Mouse (Mus musculus) heart, embryonic 10.5 days (tissue): Measurements from ENCODE around the gene Trpc4ap. TPM values are rescaled to one million over a fixed set of nuclear protein-coding genes. Genes with fewer than 3 reads are reported as not detected.

ENCODE experiments used
- DNase-seq: peaks from one replicate; pipeline ENCODE4 v3.0.0-alpha.2; 2017; ENCODE audit warnings: low spot score
- H3K27ac ChIP-seq: fragments of 300-500 bp; sonication (generic); 2 replicates; pipeline ENCODE4 v1.5.1; 2016; ENCODE audit warnings: mild to moderate bottlenecking
- H3K27me3 ChIP-seq: fragments of 300-500 bp; sonication (generic); 2 replicates; pipeline ENCODE4 v1.6.1; 2016; ENCODE audit warnings: mild to moderate bottlenecking; ENCODE audit not compliant: poor library complexity, insufficient read depth, severe bottlenecking
- H3K36me3 ChIP-seq: fragments of 300-500 bp; sonication (generic); 2 replicates; pipeline ENCODE4 v1.6.1; 2016; ENCODE audit warnings: mild to moderate bottlenecking, moderate library complexity
- H3K4me1 ChIP-seq: fragments of 300-500 bp; sonication (generic); 2 replicates; pipeline ENCODE4 v1.6.1; 2016; ENCODE audit warnings: mild to moderate bottlenecking
- H3K4me3 ChIP-seq: fragments of 300-500 bp; sonication (generic); 2 replicates; pipeline ENCODE4 v1.5.1; 2016; ENCODE audit warnings: mild to moderate bottlenecking, moderate library complexity
- H3K9me3 ChIP-seq: fragments of 300-500 bp; sonication (generic); 2 replicates; pipeline ENCODE4 v1.6.1; 2016; ENCODE audit warnings: mild to moderate bottlenecking, moderate library complexity
- WGBS: fragments of 180-500 bp; shearing (Covaris S2); methylation state at CpG from one replicate; pipeline ENCODE4 v1.1.7; 2016; 5-methylcytosine and 5-hydroxymethylcytosine counted together
- polyA plus RNA-seq: library from polyadenylated mRNA; unstranded; fragments of >200 nt; fragmentation: Nextera tagmentation; extraction: Ambion mirVana; gene quantifications from 2 replicates; pipeline ENCODE4 v1.2.1, GENCODE M21; 2016

Gene Trpc4ap
- polyA plus RNA-seq, 1 experiment from 2014 or later = 107 TPM

DNA sequence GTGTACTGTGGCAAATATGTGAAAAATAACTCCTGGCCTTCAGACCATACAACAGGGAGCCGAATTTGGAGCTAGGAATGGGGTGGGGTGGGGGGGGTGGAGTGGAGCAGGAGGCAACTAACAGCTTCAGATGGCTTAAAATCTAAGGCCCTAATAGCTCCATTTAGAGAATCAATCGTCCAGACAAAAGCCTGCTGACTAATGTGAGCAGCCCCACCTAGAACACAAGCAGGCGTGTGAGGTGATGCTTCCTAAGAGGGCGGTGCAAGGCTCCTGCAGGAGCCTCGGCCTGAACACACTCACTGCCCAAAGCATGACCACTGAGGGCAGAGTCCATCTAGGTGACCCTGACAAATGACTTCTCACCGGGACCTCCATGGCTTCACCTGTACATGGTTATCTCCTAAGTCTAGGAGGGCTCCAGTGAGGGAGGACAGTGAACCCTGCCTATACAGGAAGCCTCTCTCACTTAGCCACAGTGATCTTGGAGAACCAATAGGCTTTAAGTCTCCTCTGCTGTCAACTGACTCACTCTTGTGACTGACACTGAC, 28.2 kb downstream of the Trpc4ap start:
- no peaks in the 10 kb centered on the region for H3K27me3 ChIP-seq
- no peak overlapping the region for H3K27ac ChIP-seq
- DNase-seq = no peak
- H3K4me1 ChIP-seq = peaks cover 2% of the 10 kb centered on the region; the same call in 1 of the 2 replicates
- H3K36me3 ChIP-seq = peaks cover 89% of the 10 kb centered on the region
- no peaks in the 10 kb centered on the region for H3K9me3 ChIP-seq
- no peak overlapping the region for H3K4me3 ChIP-seq
- 78% methylated on average over 6 of the region's 6 CpGs for WGBS

DNA sequence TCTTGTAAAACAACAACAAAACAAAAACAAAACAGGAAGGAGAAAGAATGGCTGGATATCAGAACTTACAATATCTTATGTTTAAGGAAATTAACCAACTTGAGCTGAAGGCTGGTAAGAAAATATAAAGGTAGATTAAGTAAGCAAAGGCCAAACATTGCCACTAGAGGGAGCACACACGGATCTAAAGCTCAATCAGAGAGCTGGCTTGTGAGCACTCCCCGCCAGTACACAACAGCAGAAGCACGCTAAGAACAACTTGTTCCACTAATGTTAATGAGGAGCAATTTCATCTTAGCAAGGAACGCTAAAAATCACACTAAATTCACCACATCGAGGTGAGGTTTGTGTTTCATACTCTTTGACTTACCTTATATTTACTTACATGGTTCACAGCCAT, 29.1 kb downstream of the Trpc4ap start:
- Histone ChIP-seq H3K27me3 (no peaks in the 10 kb centered on the region), H3K36me3 (peaks cover 90% of the 10 kb centered on the region), H3K27ac (no peak overlapping the region), H3K4me3 (no peak overlapping the region), H3K4me1 (peaks cover 2% of the 10 kb centered on the region; the same call in 1 of the 2 replicates), H3K9me3 (no peaks in the 10 kb centered on the region)
- DNase-seq = no peak
- 25% methylated on average over 5 of the region's 5 CpGs for WGBS

DNA sequence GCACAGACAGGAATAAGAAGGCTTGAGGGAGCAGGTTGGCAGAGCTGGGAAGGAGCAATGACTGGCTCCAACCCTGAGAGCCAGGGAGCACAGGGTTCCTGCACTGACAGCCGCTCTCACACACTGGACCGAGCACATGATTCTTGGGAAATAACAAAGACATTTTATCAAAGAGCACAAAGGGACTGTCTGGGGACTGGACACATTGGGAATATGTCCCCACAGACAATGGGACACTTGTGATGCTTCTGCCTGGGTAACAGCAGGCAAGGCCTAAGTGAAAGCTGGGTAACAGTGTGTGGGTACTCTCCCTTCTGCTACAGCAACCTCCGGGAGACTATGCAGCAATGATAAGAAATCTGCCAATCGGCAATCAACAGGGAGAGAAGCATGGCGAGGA, 29.8 kb downstream of the Trpc4ap start:
- WGBS = 96% methylated on average over 5 of the region's 5 CpGs

DNA sequence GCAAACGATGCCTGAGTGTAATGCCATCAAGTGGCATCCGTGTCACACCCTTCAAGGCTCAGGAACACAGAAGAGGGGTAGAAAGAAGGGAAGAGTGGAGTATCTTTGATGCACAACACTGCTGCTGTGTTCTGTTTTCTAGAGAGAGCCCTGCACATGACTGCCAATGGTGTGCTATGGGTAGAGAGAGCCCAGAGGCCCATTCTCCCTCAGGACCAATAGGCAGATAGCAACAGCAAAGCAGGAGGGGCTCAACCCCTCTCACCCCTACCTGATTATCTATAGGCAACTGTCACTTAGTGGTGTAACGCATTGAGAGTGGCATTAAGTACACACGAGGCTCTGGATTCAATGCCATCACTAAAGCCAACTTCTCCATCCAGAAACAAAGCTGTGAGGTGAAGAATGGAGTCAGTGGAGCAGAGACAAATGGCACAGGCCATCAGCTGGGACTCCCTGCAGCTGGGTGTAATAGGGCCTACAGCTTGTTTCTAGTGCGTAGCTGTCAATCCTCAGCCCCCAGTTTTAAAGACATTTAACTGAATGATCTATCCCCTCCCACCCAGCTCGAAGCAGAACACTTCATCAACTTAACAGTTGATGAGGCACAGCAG, 36.3 kb downstream of the Trpc4ap start:
- no peaks in the 10 kb centered on the region for H3K27me3 ChIP-seq
- H3K4me1 ChIP-seq = no peaks in the 10 kb centered on the region
- no peak overlapping the region for H3K4me3 ChIP-seq
- H3K36me3 ChIP-seq = peaks cover 91% of the 10 kb centered on the region
- 88% methylated on average over 6 of the region's 6 CpGs for WGBS
- no peaks in the 10 kb centered on the region for H3K9me3 ChIP-seq
- no peak overlapping the region for H3K27ac ChIP-seq
- DNase-seq = no peak

More for the DNA sequence above, 29.8 kb downstream of the Trpc4ap start:
- peaks cover 2% of the 10 kb centered on the region; the same call in 1 of the 2 replicates for H3K4me1 ChIP-seq
- DNase-seq = no peak
- H3K27me3 ChIP-seq = no peaks in the 10 kb centered on the region
- no peak overlapping the region for H3K4me3 ChIP-seq
- H3K36me3 ChIP-seq = peaks cover 90% of the 10 kb centered on the region
- H3K9me3 ChIP-seq = no peaks in the 10 kb centered on the region
- H3K27ac ChIP-seq = no peak overlapping the region

DNA sequence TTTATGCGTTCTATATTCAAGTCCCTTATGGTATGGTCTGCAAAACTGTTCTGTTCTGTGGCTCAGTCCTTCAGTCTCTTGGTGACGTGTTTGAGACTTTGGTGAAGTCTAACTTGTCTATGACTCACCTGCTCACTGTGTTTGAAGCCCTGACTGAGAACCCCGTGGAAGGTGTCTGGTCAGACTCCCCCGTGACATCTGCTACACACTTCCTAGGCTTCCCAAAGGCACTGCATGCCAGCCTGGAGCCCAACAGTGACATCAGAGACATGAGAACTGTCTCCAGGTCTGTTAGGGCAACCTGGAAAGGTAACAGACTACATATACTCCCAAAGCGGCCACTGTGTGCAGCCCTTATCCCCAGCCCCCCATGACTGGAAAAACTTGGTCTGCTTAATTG, 39.6 kb downstream of the Trpc4ap start:
- no peak for DNase-seq
- 94% methylated on average over 5 of the region's 5 CpGs for WGBS
- Histone ChIP-seq H3K4me1 (no peaks in the 10 kb centered on the region), H3K27me3 (no peaks in the 10 kb centered on the region), H3K9me3 (no peaks in the 10 kb centered on the region), H3K36me3 (peaks cover 93% of the 10 kb centered on the region), H3K27ac (no peak overlapping the region), H3K4me3 (no peak overlapping the region)

DNA sequence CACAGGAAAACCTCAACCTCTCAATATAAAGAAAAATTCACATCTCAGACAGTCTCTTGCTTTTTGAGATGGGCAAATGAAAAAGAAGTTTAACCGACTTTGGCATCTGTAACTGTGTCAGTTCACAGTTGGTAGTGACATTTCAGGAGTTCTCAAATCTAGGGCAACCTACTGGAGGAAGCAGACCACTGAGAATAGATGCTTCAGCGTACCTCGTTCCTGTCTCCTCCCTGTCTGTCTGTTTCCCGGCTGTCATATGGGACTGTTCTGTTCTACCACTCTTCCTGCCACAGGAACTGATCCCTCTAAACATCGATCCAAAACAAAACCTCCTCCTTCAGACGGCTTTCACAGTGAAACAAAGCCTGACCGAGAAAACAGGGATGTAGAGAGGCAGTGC, 46.4 kb downstream of the Trpc4ap start:
- peaks cover 92% of the 10 kb centered on the region for H3K36me3 ChIP-seq

DNA sequence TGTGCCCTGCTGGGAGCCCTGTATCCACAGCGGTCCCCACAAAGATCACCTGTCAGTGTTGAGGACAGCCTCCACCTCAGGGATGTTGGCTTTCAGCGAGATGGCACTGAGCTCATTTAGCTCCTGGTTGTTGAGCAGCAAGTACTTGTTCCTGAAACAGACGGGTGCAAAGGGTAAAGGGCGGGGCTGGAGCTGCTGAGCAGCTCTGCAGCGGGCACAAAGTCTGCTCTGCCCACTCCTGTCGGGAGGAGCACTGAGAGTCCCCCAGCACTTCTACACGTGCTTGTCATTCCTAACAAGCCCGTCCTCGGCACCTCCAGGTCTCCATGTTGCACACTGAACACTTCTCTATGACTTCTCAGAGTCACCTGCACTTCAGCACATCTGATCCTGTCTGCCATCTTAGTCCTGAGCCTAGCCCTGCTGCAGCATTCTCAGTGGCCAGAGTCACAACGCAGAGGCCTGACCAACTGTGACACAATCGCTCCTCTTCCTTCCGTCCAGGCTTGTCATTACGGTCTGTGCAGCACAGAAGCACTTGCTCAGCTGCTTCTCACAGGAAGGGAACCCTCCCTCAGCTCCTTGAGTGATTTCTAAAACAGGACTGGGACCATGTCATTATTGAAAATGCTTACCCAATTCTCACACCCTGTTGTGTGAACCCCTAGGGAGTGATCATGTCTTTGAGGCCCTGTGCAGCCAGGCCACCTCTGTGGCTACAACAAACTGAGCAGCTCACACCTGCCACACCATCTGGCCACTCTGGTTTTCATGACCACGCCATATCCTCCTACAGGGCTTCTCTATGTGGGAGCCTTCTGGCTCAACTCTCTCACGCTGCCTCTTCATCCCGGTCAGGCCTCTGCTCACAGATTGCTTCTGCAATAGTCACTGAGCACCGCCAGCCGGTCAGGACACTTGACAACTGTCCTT, 50.4 kb downstream of the Trpc4ap start:
- H3K4me3 ChIP-seq = no peak overlapping the region
- peaks cover 97% of the 10 kb centered on the region for H3K36me3 ChIP-seq
- 86% methylated on average over 18 of the region's 18 CpGs for WGBS
- H3K9me3 ChIP-seq = no peaks in the 10 kb centered on the region
- no peaks in the 10 kb centered on the region for H3K4me1 ChIP-seq
- no peak overlapping the region for H3K27ac ChIP-seq
- no peaks in the 10 kb centered on the region for H3K27me3 ChIP-seq
- no peak for DNase-seq

More for the DNA sequence above, 46.4 kb downstream of the Trpc4ap start:
- 88% methylated on average over 7 of the region's 7 CpGs for WGBS
- no peak overlapping the region for H3K4me3 ChIP-seq
- no peaks in the 10 kb centered on the region for H3K27me3 ChIP-seq
- no peak overlapping the region for H3K27ac ChIP-seq
- H3K9me3 ChIP-seq = no peaks in the 10 kb centered on the region
- no peak for DNase-seq
- H3K4me1 ChIP-seq = no peaks in the 10 kb centered on the region

DNA sequence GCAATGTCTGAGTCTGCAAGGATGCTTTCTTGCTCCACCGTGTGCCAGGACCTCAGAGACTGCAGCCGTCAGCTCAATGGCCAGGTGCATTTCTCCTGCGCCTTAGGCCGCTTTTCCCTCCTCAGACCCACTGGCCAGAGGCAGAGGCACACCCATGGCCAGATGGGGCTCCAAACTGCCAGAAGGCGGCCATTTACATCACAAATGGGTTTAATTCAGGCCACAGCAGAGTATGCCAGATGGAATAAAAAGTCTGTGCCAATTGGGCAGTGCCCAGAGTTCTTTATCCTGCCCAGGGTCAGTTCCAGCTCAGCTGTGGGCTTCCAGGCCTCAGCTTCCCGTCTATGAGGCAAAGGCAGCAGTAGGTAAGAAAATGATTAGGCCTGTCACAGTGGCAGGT, 51.5 kb downstream of the Trpc4ap start:
- WGBS = 88% methylated on average over 6 of the region's 6 CpGs
- no peak for DNase-seq
- Histone ChIP-seq H3K4me1 (no peaks in the 10 kb centered on the region; the same call in 1 of the 2 replicates), H3K9me3 (no peaks in the 10 kb centered on the region), H3K27me3 (no peaks in the 10 kb centered on the region), H3K4me3 (no peak overlapping the region), H3K27ac (no peak overlapping the region), H3K36me3 (peaks cover 99% of the 10 kb centered on the region)

DNA sequence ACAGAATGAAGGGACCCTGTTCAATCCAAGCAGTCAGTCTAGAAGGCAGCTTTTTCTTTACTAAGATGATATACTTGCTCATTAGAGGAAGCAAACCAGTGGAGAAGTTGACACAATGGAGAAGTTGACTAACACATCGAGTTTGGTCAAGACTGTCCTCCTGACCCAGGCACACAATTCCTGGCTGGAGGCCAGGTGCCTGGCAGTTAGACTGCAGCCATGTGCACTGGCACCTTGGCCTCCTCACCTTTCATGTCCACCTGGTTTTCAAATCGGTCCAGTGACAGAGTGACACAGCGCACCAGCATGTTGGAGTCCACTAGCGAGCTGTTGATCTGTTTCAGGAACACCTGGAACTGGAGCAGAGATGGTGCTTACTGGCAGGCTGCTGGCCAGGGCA, 54.8 kb downstream of the Trpc4ap start:
- DNase-seq = no peak
- no peaks in the 10 kb centered on the region for H3K9me3 ChIP-seq
- WGBS = 90% methylated on average over 4 of the region's 4 CpGs
- no peak overlapping the region for H3K4me3 ChIP-seq
- peaks cover 100% of the 10 kb centered on the region for H3K36me3 ChIP-seq
- no peak overlapping the region for H3K27ac ChIP-seq
- H3K4me1 ChIP-seq = peaks cover 23% of the 10 kb centered on the region
- H3K27me3 ChIP-seq = peaks cover 25% of the 10 kb centered on the region

DNA sequence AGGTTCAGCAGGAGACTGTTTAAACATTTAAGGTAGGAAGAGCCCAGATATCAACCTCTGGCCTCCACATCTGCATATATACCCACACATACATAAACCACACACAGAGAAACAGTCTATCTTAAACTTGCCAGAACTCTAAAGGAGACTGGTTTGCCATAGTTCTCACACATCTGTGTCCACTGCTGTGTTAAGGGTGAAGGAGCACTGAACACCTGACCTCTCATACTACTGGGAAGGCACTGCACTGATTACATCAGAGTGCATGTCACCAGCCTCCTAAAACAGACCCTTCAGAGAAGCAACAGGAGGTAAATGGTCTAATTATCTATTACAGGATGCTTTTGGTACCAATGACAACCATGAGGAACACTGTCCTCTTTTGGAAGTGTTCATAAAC, 55.3 kb downstream of the Trpc4ap start:
- DNase-seq = no peak
- Histone ChIP-seq H3K36me3 (peaks cover 100% of the 10 kb centered on the region), H3K27ac (no peak overlapping the region), H3K27me3 (peaks cover 31% of the 10 kb centered on the region), H3K9me3 (no peaks in the 10 kb centered on the region), H3K4me1 (peaks cover 28% of the 10 kb centered on the region), H3K4me3 (no peak overlapping the region)

DNA sequence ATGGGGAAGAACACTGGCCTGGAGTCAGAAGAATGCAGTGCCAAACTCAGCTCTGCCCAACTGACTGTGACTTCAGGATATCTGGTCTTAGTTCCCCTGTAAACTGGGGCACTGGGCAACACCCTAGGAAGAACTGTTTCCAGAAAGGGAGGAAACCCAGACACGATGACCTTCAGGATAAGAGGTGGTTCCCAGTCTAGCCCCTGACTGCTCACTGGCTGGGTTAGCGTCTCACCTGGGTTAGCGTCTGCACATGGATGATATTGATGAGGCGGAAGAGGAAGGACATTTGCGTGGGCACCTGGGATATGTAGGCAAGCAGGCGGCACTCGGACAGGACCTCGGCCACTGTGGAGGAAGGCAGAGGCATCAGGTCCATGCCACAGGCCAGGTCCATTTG, 56.2 kb downstream of the Trpc4ap start:
- peaks cover 100% of the 10 kb centered on the region for H3K36me3 ChIP-seq
- 93% methylated on average over 8 of the region's 8 CpGs for WGBS
- no peak overlapping the region for H3K27ac ChIP-seq

DNA sequence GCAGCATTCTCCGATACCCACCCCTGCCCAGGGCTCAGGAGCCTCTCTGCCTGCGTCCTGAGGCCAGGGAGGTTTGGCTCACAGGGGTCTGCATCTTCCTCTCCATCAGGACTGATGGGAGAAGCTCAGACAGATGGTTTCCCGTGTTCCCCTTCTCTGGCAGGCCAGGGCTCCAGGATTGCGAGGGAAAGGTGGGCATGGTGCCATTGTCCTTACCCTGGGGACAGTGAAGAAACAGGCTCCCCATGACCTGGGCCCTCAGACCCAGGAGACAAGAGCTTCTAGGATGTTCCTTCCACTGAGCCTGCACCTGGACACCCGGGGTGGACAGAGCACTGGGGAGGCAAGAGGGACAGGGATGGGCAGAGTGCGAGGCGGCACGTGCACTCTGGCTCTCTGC, 57.6 kb downstream of the Trpc4ap start:
- Histone ChIP-seq H3K9me3 (no peaks in the 10 kb centered on the region), H3K27ac (peak overlapping the region; percentile 48; the same call in 1 of the 2 replicates), H3K27me3 (peaks cover 54% of the 10 kb centered on the region), H3K36me3 (peaks cover 100% of the 10 kb centered on the region), H3K4me3 (no peak overlapping the region), H3K4me1 (peaks cover 51% of the 10 kb centered on the region)
- DNase-seq = no peak
- 82% methylated on average over 8 of the region's 8 CpGs for WGBS

More for the DNA sequence above, 56.2 kb downstream of the Trpc4ap start:
- DNase-seq = no peak
- H3K9me3 ChIP-seq = no peaks in the 10 kb centered on the region
- peaks cover 40% of the 10 kb centered on the region for H3K27me3 ChIP-seq
- H3K4me3 ChIP-seq = no peak overlapping the region
- peaks cover 37% of the 10 kb centered on the region for H3K4me1 ChIP-seq

DNA sequence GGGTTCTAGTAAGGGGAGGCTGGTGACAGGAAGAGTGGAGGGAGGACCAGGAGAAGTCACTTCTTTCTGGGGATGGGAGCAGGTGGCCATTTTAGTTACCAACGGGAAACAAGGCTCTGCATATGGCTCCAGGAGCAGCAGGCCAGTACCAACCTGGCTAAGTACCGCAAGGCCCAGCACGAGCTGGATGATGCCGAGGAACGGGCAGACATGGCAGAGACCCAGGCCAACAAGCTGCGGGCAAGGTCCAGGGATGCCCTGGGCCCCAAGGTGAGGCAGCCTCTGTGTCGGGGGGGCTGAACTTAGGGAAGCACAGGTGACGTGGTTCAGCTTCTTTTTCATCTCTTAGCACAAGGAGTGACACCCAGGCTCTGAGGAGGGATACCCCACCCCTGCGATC, 58.5 kb downstream of the Trpc4ap start:
- peaks cover 59% of the 10 kb centered on the region for H3K4me1 ChIP-seq
- H3K36me3 ChIP-seq = peaks cover 100% of the 10 kb centered on the region
- DNase-seq = no peak
- WGBS = 85% methylated on average over 9 of the region's 9 CpGs
- H3K27me3 ChIP-seq = peaks cover 62% of the 10 kb centered on the region
- no peak overlapping the region for H3K4me3 ChIP-seq
- H3K27ac ChIP-seq = no peak overlapping the region
- no peaks in the 10 kb centered on the region for H3K9me3 ChIP-seq
